Mouse (Mus musculus): ENCODE data around the gene Slc22a2. TPM values are rescaled to one million over a fixed set of nuclear protein-coding genes. Genes with fewer than 3 reads are reported as not detected.

The Slc22a2 gene
- polyA plus RNA-seq, 1 experiment from 2014 or later: 0.27 TPM

- 96% methylated on average over 7 of the region's 7 CpGs for WGBS
- H3K4me3 ChIP-seq (ENCODE audit: low read depth, low read length): no peak overlapping the region
- no peak overlapping the region for H3K4me2 ChIP-seq (ENCODE audit: low read length)
- no peaks in the 10 kb centered on the region for H3K4me1 ChIP-seq (replicated peaks; ENCODE audit: control insufficient read depth, insufficient read depth, low read length)
- no peak overlapping the region for H3K9ac ChIP-seq (ENCODE audit: low read length)
- H3K36me3 ChIP-seq (ENCODE audit: control insufficient read depth, insufficient read depth, low read length): no peaks in the 10 kb centered on the region
- DNase-seq (ENCODE audit: low spot score) (no peak), ATAC-seq (replicated peaks; ENCODE audit: low FRiP score, low TSS enrichment, low read depth) (no peak)
- no peak overlapping the region for H3K27ac ChIP-seq (ENCODE audit: low read depth)
- no peaks in the 10 kb centered on the region for H3K27me3 ChIP-seq (replicated peaks; ENCODE audit: control insufficient read depth, insufficient read depth, low read length)
- H3K9me3 ChIP-seq (ENCODE audit: control insufficient read depth, low read length): no peaks in the 10 kb centered on the region
Measured at GRCm38 (mm10) chr17:12577096-12577495, 6.8 kb upstream of the Slc22a2 start.

- no peak for ATAC-seq (replicated peaks; ENCODE audit: low FRiP score, low TSS enrichment, low read depth)
- WGBS: 82% methylated on average over 2 of the region's 2 CpGs
- DNase-seq (ENCODE audit: low spot score): no peak
Measured at GRCm38 (mm10) chr17:12585366-12585765, 1.4 kb downstream of the Slc22a2 start.

GRCm38 (mm10) chr17:12586966-12587365, 3.0 kb downstream of the Slc22a2 start:
- no peak overlapping the region for H3K27ac ChIP-seq (ENCODE audit: low read depth)
- no peak overlapping the region for H3K4me2 ChIP-seq (ENCODE audit: low read length)
- ATAC-seq (replicated peaks; ENCODE audit: low FRiP score, low TSS enrichment, low read depth) (no peak), DNase-seq (ENCODE audit: low spot score) (no peak)
- H3K36me3 ChIP-seq (ENCODE audit: control insufficient read depth, insufficient read depth, low read length): no peaks in the 10 kb centered on the region
- H3K4me1 ChIP-seq (replicated peaks; ENCODE audit: control insufficient read depth, insufficient read depth, low read length): peaks cover 6% of the 10 kb centered on the region; the same call in 1 of the 2 replicates
- H3K9me3 ChIP-seq (ENCODE audit: control insufficient read depth, low read length): no peaks in the 10 kb centered on the region
- WGBS: 47% methylated on average over 11 of the region's 11 CpGs
- no peak overlapping the region for H3K9ac ChIP-seq (ENCODE audit: low read length)
- H3K27me3 ChIP-seq (replicated peaks; ENCODE audit: control insufficient read depth, insufficient read depth, low read length): no peaks in the 10 kb centered on the region
- H3K4me3 ChIP-seq (ENCODE audit: low read depth, low read length): no peak overlapping the region

More at GRCm38 (mm10) chr17:12585366-12585765, 1.4 kb downstream of the Slc22a2 start:
- no peaks in the 10 kb centered on the region for H3K9me3 ChIP-seq (ENCODE audit: control insufficient read depth, low read length)
- peaks cover 6% of the 10 kb centered on the region; the same call in 1 of the 2 replicates for H3K4me1 ChIP-seq (replicated peaks; ENCODE audit: control insufficient read depth, insufficient read depth, low read length)
- H3K27me3 ChIP-seq (replicated peaks; ENCODE audit: control insufficient read depth, insufficient read depth, low read length): no peaks in the 10 kb centered on the region
- H3K4me3 ChIP-seq (ENCODE audit: low read depth, low read length): no peak overlapping the region
- no peaks in the 10 kb centered on the region for H3K36me3 ChIP-seq (ENCODE audit: control insufficient read depth, insufficient read depth, low read length)
- H3K9ac ChIP-seq (ENCODE audit: low read length): no peak overlapping the region
- no peak overlapping the region for H3K27ac ChIP-seq (ENCODE audit: low read depth)
- H3K4me2 ChIP-seq (ENCODE audit: low read length): no peak overlapping the region

- Histone ChIP-seq H3K36me3 (ENCODE audit: control insufficient read depth, insufficient read depth, low read length) (no peaks in the 10 kb centered on the region), H3K4me3 (ENCODE audit: low read depth, low read length) (no peak overlapping the region), H3K27ac (ENCODE audit: low read depth) (no peak overlapping the region), H3K4me1 (replicated peaks; ENCODE audit: control insufficient read depth, insufficient read depth, low read length) (no peaks in the 10 kb centered on the region; the same call in 1 of the 2 replicates), H3K9ac (ENCODE audit: low read length) (no peak overlapping the region), H3K27me3 (replicated peaks; ENCODE audit: control insufficient read depth, insufficient read depth, low read length) (no peaks in the 10 kb centered on the region), H3K9me3 (ENCODE audit: control insufficient read depth, low read length) (0 out of 2 replicates have a peak, but pooled peaks cover 3% of the 10 kb centered on the region), H3K4me2 (ENCODE audit: low read length) (no peak overlapping the region)
- 60% methylated on average over 9 of the region's 9 CpGs for WGBS
- no peak for ATAC-seq (replicated peaks; ENCODE audit: low FRiP score, low TSS enrichment, low read depth)
- no peak for DNase-seq (ENCODE audit: low spot score)
Measured at GRCm38 (mm10) chr17:12588801-12589247, 4.9 kb downstream of the Slc22a2 start.

GRCm38 (mm10) chr17:12590911-12591625, 7.1 kb downstream of the Slc22a2 start:
- no peak for ATAC-seq (replicated peaks; ENCODE audit: low FRiP score, low TSS enrichment, low read depth)
- no peak for DNase-seq (ENCODE audit: low spot score)
- no peaks in the 10 kb centered on the region for H3K27me3 ChIP-seq (replicated peaks; ENCODE audit: control insufficient read depth, insufficient read depth, low read length)
- no peak overlapping the region for H3K4me2 ChIP-seq (ENCODE audit: low read length)
- no peaks in the 10 kb centered on the region for H3K4me1 ChIP-seq (replicated peaks; ENCODE audit: control insufficient read depth, insufficient read depth, low read length)
- H3K9me3 ChIP-seq (ENCODE audit: control insufficient read depth, low read length): 0 out of 2 replicates have a peak, but pooled peaks cover 3% of the 10 kb centered on the region
- no peak overlapping the region for H3K4me3 ChIP-seq (ENCODE audit: low read depth, low read length)
- no peak overlapping the region for H3K27ac ChIP-seq (ENCODE audit: low read depth)
- no peak overlapping the region for H3K9ac ChIP-seq (ENCODE audit: low read length)
- WGBS: 94% methylated on average over 4 of the region's 4 CpGs
- no peaks in the 10 kb centered on the region for H3K36me3 ChIP-seq (ENCODE audit: control insufficient read depth, insufficient read depth, low read length)

- peaks cover 3% of the 10 kb centered on the region; the same call in 1 of the 2 replicates for H3K9me3 ChIP-seq (ENCODE audit: control insufficient read depth, low read length)
- no peaks in the 10 kb centered on the region for H3K4me1 ChIP-seq (replicated peaks; ENCODE audit: control insufficient read depth, insufficient read depth, low read length)
- H3K9ac ChIP-seq (ENCODE audit: low read length): no peak overlapping the region
- H3K4me2 ChIP-seq (ENCODE audit: low read length): no peak overlapping the region
- H3K4me3 ChIP-seq (ENCODE audit: low read depth, low read length): no peak overlapping the region
- ATAC-seq (replicated peaks; ENCODE audit: low FRiP score, low TSS enrichment, low read depth) (no peak), DNase-seq (ENCODE audit: low spot score) (no peak)
- H3K27ac ChIP-seq (ENCODE audit: low read depth): no peak overlapping the region
- no peaks in the 10 kb centered on the region for H3K27me3 ChIP-seq (replicated peaks; ENCODE audit: control insufficient read depth, insufficient read depth, low read length)
- H3K36me3 ChIP-seq (ENCODE audit: control insufficient read depth, insufficient read depth, low read length): no peaks in the 10 kb centered on the region
- 86% methylated on average over 13 of the region's 13 CpGs for WGBS
Measured at GRCm38 (mm10) chr17:12595846-12596515, 12.0 kb downstream of the Slc22a2 start.

GRCm38 (mm10) chr17:12606634-12607033, 22.7 kb downstream of the Slc22a2 start:
- Histone ChIP-seq H3K9ac (ENCODE audit: low read length) (no peak overlapping the region), H3K36me3 (ENCODE audit: control insufficient read depth, insufficient read depth, low read length) (no peaks in the 10 kb centered on the region), H3K4me3 (ENCODE audit: low read depth, low read length) (no peak overlapping the region), H3K27ac (ENCODE audit: low read depth) (no peak overlapping the region), H3K4me2 (ENCODE audit: low read length) (no peak overlapping the region), H3K27me3 (replicated peaks; ENCODE audit: control insufficient read depth, insufficient read depth, low read length) (no peaks in the 10 kb centered on the region), H3K9me3 (ENCODE audit: control insufficient read depth, low read length) (no peaks in the 10 kb centered on the region), H3K4me1 (replicated peaks; ENCODE audit: control insufficient read depth, insufficient read depth, low read length) (no peaks in the 10 kb centered on the region)
- ATAC-seq (replicated peaks; ENCODE audit: low FRiP score, low TSS enrichment, low read depth) (no peak), DNase-seq (ENCODE audit: low spot score) (no peak)
- 18% methylated on average over 1 of the region's 1 CpGs for WGBS

- Histone ChIP-seq H3K27me3 (replicated peaks; ENCODE audit: control insufficient read depth, insufficient read depth, low read length) (no peaks in the 10 kb centered on the region), H3K27ac (ENCODE audit: low read depth) (no peak overlapping the region), H3K9me3 (ENCODE audit: control insufficient read depth, low read length) (no peaks in the 10 kb centered on the region), H3K36me3 (ENCODE audit: control insufficient read depth, insufficient read depth, low read length) (no peaks in the 10 kb centered on the region), H3K4me3 (ENCODE audit: low read depth, low read length) (no peak overlapping the region), H3K4me2 (ENCODE audit: low read length) (no peak overlapping the region), H3K9ac (ENCODE audit: low read length) (no peak overlapping the region), H3K4me1 (replicated peaks; ENCODE audit: control insufficient read depth, insufficient read depth, low read length) (no peaks in the 10 kb centered on the region)
- ATAC-seq (replicated peaks; ENCODE audit: low FRiP score, low TSS enrichment, low read depth): no peak
- no peak for DNase-seq (ENCODE audit: low spot score)
Measured at GRCm38 (mm10) chr17:12607202-12607601, 23.3 kb downstream of the Slc22a2 start.

Data from intestine, embryonic 14.5 days (tissue).